Mouse (Mus musculus) lung, postnatal 14 days (tissue): ENCODE measurements around the gene Mindy4.
A peak's percentile ranks its signal among the peaks of the same experiment; 100 is the strongest.

Experiments
- DNase-seq: peaks from one replicate; pipeline ENCODE4 v3.0.0; 2021

Gene Mindy4

DNA sequence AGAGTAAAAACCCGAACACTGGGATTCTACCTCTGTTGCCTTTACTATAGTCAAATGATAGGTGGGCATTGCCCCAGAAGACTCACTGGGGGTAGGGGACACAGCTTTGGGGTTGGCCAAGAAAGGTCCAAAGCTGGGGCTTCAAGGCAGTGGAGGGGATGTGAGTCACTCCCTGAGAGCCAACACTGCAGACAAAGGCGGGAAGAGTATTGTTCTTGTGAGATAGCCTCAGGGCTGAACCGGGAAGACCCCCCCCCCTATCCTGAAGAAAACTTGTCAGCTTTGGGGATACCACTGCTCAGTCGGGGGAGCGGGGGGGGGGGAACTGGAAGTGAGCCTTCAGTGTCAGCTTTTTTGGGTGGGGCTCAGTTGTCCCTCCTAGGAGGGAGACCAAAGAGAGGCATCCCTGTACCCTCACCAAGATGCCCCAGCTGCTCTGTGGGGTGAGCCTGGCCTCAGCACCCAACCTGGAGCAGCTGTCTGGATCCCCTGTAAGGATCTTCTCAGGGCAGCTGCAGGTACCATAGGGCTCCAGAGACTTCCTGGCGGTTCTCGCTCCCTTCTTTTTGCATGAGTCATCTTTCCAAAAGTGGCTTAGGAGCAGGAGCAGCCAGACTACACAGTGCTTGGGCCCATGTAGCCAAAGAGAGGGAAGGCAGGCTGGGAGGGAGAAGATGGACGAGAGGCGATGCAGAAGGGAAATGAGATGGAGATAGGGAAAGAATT, 141.3 kb downstream of the Mindy4 start:
- DNase-seq = no peak

DNA sequence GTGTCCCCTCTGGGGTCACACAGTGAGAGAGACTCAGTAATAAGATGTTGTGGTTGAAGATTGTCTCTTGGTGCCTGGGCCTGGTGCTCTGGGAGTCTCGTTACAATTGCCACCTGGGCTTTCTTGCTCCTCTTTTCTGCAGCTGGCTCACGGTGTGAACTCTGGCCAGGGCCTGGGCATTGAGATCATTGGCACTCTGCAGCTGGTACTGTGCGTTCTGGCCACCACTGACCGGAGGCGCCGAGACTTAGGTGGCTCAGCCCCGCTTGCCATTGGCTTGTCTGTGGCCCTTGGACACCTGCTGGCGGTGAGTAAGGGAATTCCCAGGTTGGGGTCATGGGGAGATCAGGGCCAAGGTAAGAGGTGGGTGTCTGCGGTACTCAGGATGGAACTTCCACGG, 142.1 kb downstream of the Mindy4 start:
- DNase-seq = no peak

DNA sequence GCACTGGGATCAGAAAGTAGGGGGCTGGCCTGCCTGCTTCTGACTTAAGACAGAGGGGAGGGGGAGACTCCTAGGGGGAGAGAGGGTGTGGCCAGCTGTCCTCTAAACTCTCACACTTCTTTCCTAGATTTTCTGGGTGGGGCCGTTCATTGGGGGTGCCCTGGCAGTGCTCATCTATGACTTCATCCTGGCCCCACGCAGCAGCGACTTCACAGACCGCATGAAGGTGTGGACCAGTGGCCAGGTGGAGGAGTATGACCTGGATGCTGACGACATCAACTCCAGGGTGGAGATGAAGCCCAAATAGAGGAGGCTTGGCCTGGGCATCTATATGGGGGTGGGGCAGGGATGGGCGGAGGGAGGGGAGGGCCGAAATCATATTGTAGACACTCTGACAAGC, 143.3 kb downstream of the Mindy4 start:
- DNase-seq = no peak

DNA sequence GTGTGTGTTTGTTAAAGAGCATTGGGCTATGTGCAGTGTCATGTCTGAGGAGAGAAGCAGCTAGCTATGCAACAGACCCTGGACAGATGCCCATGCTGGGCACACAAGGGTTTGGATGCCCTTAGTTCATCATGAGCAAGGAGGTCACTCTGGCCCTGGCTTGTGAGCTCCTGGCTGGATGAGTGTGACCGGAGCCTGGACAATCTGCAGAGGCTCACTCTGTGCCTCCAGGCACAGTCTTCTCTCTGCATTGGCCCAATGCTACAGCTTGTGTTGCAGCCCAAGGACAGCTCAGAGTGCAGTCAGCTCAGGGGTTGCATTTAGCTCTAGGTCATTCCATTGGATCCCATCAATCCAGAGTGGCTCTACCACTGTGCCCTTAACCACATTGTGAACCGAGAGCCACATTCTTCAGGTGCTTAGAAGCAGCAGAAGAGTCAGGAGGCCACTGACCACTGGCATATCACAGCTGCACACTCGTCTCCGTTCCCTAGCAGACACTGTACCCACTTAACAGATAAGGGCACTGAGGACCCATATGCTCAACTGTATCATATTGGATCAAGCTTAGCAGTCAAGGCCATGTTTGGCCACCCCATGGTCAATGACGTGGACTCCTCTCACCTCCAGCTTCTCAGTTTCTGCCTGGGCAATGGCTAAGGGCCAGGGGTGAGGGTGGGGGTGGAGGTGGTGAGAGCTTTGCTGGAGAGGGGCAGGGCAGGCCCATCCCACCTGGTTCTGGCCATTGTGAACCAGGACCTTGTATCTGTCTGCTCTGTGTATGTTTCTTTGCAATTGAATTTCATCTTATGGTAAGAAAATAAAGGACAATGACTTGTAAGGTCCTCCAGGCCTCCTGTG, 144.8 kb downstream of the Mindy4 start:
- DNase-seq = no peak

DNA sequence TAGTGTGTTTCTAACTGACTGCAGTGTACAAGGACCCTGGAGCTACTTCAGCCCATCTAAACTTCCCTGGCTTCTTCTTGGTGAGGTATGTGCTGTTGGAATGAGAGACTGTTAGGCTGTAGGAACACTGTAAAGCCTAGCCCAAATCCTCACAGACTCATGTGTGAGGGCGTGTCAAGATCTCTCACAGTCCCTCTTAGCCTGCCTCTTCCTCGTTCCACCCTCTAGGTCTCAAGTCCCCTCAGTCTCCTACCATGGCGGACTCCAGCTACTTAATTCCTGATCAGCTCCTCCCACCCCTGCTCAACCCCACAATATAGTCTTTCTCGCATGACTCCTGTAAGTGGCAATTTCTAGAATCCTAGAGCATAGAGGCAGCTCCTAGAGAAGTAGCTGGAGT, 146.0 kb downstream of the Mindy4 start:
- DNase-seq = no peak

DNA sequence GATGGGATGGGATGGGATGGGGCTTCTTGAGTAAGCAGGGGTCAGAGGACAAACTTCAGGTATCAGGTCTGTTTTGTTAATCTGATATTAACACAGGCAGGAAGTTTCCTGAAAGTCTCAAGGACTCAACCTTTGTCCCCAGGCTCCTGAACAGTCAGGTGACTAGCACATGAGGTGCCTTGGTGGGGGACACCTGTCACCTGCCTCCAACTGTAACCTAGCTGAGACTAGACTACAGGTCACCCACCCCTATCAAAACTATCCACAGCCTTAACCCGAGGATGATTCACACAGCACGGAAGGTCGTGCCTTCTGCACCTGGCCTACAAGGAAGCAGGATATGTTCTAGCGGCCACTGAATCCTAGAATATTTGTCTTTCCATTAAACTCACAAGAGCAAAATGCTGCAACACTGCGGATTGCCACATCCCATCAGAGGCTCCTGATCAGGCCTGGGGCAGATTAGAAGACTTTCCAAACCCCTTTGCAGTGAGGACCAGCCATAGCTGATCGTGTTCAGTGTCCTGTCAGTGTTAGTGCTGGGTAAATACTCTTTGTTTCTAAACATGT, 147.3 kb downstream of the Mindy4 start:
- DNase-seq = no peak

DNA sequence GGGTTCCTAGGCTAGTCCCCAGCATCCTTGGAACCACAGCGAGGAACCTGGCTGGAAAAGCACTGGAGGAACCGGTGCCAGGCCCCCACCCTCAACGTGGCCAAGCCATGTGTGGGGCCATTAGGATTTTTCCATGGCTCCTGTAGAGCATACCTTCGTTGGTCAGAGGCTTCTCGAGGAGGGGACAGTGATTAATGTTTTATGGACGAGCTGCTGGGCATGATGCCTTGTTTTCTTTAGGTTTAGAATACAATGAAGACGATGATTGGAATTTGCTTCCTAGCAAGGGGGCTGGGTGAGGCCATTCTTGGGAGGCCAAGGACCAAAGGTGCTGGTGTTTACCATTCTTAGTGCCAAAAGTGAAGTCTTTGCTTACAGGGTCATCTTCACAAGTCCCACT, 148.5 kb downstream of the Mindy4 start:
- DNase-seq = no peak

DNA sequence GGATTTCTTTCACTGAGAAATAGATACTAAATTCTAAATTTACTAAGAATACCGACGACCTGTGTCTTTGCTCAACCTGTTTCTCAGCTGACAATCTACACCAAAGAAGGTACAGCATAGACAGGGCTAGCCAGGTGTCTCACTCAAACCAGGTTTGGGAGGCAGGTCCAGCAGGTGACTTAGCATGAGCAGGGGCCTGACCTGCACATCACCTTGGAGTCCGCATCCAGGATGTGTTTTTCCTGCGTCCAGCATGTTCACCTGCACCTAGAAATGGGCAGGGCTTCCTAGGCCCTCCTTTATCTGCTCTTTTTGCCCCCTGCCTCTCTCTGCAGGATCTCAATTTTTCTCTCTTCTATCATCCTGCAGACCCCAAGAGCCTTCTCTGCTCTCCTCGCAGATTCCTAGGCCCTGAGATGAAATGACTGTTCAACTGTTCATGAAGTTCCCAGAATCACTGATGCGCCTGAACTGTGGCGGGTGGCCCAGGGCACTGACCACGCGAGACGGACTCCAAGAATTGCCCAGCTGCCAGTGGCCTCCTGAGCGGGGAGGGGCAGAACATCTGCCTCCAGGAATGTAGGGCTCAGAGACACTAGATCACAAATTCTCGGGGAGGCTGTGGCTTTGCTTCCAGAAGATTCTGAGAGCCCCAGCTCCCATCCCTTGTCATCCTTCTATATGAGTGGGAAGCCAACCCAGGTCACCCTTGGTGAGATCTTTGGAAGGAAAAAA, 150.7 kb downstream of the Mindy4 start:
- no peak for DNase-seq

DNA sequence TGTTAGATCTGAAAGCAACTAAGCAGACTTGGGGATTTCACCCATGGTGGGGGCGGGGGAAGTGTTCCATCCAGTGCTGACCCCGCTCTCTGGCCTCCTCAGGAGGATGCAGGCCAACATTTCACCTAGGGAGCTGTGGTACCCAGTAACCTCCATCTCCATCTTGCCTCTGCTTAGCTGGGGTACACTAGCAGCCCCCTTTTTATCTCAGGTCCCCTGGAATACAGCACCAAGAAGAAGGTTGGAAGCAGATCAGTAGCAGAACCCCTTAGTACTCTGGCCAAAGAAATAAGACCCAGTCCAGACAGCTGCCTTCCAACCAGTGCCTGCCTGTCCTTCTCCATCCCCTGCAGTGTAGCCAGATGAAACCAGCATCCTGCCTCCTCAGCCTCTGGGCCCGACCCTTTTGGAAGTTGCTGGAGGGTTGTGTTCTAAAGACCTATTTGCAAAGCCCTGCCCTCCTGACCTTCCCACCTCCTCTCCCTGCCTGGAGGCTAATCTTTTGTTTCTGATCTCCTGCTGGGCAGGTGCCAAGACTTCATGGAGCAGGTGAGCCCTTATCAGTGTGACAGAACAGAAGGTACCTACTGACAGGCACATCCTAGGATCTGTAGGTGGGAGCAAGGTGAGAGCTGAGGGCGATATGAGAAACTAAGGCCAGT, 151.4 kb downstream of the Mindy4 start:
- no peak for DNase-seq

DNA sequence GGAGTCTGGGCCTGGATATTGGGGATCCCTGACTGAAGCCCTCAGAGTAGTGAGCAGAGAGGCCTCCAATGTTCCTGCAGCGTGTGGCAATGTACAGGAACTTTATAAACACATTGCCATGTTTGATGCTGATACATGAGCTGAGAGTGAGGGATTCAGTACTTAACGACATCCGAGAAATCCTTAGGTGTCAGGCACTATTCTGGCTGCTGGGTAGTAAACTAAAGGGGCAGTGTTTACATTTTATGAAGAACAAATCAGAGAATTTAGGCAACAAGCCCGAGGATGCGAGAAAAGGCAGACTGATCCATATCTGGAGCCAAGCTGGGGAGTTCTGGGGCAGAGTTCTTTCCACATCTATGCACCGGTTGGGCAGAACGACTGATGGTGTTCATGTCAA, 152.4 kb downstream of the Mindy4 start:
- no peak for DNase-seq

DNA sequence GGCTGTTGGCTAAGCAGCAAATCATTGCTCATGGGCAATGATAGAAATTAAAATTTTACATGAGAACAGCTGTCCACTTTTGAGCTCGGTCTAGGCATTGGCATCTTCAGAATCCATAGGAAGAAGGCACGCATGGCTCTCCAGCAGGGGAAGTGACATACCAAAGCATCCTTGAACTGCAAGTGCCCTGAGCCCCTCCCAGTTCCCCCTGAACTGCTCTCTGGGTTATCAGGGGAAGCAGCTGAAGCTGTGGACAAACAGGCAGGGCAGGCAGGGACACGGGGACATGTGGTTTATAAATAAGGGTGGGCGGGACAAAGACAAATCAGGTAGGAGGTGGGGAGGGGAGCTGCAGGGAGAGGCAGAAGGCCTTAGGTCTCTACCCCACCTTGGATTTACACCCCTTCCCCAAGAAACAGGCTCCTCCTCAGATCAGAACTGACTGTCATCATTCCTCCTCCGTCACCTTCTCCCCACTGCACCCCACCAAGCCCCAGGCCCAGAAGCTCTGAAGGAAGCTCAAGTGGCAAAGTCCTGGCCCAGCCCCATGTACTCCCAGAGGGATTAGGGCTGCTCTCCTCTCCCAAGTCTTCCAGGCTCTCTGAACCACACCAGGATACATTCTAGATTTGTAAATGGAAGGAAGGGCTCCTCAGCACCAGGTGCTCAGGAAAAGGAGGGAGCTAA, 153.0 kb downstream of the Mindy4 start:
- DNase-seq = no peak

DNA sequence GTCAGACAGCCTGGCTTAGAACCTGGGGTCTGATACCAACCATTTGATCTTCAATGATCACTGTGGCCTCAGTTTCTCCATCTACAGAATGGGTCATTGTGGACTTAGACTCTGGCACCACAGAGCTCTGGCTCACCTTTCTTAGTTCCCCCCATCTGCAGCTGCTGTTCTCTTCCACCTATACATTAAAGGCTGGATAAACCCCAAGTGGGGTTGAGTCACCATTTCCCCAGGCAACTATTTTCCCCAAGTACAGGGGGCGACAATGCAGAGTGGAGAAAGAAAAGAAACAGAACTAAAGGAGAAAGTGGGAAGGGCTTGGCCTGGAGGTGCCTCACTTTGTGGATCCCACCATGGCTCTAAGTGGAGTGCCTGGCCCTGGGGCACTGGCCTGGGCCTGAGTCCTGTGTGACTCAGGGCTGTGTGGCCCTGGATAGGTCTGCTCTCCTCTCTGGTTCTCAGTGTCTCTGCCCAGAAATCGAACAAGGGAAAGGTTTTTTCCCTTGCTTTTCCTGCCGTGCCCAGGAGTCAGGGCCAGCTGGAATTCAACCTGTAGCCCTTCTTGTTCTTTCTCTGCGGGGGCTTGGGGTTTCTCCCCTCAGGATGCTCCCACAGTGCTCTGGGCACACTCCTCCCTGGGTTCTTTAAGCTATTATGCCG, 153.9 kb downstream of the Mindy4 start:
- DNase-seq = no peak

DNA sequence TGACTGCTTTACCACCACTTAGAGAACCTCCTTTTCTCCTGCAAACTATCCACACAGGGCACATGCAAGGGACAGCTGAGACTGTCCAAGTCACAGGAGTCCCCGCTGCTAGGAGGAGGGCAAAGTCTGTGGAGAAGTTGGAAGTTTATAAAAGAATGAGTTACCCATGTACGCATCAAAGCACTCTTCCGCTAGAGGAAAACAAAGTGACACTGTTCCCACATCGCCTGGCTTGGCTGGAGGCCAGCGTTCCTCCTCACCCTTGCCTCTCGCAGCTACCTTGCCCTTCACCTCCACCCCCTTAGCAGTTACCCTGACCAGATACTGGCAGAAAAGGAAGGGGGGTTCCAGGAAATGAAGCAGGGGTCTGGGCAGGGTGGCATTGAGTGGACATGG, 154.5 kb downstream of the Mindy4 start:
- DNase-seq = peak; percentile 48

DNA sequence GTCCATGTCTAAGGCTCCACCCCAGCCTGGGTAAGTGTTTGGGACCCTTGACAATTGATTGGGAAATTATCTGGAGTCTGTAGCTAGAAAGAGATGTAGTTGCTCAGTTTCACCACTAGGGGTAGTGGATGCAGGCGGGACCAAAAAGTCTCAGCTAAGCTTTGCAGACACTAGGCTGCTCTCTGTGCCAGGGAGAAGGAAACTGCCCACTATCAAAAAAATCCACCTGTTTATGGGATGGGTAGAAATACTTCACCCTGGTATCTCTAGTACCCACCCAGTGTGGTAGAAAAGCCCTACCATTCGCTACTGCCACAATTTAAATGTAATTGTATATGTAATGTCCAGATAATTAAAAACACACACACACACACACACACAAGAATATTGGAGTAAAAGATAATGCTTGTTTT, 155.6 kb downstream of the Mindy4 start:
- DNase-seq = no peak

DNA sequence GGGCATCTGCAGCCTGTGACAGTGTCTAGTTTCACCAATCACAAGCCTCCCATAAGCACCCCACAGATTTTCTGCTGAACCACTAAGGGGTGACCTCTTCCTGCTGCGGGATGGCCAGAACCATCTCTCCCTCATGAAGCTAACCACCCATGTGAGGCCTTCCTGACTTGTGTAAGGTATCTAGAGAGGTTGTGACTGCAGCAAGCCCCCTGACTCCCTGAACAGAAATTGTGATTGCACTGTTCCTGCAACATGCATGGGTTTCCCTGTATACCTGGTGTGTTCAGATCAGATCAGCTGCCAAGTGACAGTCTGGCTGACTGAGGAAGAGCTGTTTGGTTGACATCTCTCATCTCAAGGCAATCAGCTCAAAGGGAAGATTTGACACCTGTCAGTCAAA, 159.5 kb downstream of the Mindy4 start:
- no peak for DNase-seq

DNA sequence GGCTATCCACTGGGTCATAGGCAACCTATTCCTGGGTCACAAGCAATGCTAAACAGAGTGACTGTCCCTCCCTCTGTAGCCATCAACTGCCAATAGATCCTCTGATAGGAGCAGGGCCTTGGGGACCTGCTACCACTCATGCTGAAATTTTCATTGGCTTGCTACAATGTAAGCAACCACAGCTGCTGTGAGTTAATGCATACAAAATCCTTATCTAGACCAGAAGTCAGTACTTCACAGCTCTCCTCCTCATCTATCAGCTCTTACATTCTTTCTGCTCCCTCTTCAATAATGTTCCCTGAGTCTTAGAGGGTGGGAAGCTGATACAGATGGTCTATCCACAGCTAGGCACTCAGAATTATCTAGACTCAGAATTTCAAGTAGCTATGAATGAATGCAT, 163.9 kb downstream of the Mindy4 start:
- no peak for DNase-seq
